Mouse (Mus musculus) spleen, adult 10 weeks (tissue): Measurements from ENCODE around the gene Ucn2. TPM values are rescaled to one million over a fixed set of nuclear protein-coding genes. Genes with fewer than 3 reads are reported as not detected.

Experiments
- polyA plus RNA-seq: library from polyadenylated mRNA; stranded (reverse); fragments of 350-450 nt; fragmentation: Illumina TruSeq; extraction: RNeasy Lipid Tissue Mini Kit (QIAGEN cat#74804); gene quantifications from one replicate; pipeline ENCODE4 v1.2.3, GENCODE M21; 2015; ENCODE audit warnings: low replicate concordance; ENCODE audit not compliant: insufficient read depth

The Ucn2 gene
- polyA plus RNA-seq = 1.2 TPM

DNA sequence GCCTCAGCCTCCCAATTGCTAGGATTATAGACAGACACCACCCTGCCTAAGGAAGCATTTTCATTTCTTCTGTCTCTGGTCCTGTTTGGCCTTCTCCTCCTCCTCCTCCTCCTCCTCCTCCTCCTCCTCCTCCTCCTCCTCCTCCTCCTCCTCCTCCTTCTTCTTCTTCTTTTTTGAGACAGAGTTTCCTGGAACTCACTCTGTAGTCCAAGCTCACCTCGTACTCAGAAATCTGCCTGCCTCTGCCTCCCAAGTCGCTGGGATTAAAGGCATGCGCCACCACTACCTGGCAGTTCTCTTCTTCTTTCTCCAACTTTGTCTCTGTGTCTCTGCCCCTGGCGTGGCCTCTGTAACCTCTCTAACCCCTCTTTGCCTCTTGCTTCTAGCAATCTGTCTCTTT, at the start of gene Ucn2:
Gene Ucn2, plus strand, starts transcription at position 301 of the 400 bp plus-strand sequence.

DNA sequence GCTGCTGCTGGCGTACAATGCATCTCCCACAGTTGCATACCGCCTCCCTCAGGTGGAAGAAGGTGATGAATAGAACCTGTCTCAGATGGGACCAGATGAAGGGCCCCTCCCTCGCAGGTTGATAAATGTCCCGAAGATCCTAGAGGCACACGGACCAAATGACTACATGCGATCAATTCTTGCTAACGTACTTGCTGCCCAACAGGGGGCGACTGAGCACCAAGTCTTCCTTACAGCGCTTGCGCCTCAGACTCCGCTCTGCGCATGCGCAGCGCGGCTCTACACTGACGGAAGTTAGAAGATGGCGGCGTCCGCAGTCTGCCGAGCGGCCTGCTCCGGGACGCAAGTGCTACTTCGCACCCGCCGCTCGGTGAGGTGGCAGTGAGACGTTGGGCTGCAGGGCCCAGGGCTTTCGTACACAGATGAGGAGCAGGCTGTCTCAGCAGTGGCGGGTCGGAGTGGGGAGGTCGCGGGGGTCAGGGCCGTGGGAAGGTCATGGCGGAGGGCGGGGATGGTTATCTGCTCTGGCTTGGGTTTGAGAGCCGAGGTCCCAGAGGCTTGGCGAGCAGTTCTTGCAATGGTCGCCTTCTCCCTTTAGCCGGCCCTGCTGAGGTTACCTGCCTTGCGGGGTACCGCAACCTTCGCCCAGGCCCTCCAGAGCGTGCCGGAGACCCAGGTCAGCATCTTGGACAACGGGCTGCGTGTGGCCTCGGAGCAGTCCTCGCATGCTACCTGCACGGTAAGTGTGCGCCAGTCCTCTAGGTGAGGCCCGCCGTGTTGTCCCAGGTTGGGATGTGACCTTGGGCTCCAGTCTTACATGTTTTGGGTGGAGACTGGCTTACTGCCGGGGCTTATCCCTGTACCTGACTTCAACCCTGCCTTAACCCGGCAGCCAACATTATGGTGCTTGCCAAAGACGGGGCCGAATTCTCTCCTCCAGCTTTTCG, 49.1 kb upstream of the Ucn2 start, which contains the start of gene Uqcrc1:
Gene Uqcrc1, plus strand, starts transcription at position 216 of the 947 bp plus-strand sequence.

DNA sequence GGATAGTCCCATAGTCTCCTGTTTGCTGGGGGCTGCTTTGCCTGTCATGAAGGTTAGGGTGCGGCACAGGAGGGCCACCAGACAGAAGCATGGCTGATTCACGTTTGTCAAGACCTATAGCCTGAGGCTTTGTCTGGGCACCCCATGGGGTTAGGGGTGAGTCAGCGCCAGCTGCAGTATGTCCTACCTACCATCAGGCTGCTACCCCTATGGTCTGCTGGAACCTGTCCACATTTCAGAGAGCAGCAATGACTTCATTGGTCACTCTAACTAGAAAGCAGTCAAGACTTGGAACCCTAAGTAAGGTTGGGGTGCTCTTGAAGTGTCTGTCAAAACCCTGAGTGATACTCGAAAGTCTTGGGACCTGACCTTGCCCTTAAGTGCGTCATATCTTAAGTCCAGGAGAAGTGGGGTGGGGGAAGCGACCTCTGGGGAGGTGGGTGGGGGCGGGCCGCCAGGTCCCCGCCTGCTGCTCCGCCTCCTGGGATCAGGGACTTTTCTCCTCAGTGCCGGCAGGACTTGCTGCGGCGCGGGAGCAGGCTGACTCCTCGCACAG, 32.7 kb upstream of the Ucn2 start, which contains the start of gene Col7a1:
Gene Col7a1, plus strand, starts transcription at position 506 of the 556 bp plus-strand sequence.

DNA sequence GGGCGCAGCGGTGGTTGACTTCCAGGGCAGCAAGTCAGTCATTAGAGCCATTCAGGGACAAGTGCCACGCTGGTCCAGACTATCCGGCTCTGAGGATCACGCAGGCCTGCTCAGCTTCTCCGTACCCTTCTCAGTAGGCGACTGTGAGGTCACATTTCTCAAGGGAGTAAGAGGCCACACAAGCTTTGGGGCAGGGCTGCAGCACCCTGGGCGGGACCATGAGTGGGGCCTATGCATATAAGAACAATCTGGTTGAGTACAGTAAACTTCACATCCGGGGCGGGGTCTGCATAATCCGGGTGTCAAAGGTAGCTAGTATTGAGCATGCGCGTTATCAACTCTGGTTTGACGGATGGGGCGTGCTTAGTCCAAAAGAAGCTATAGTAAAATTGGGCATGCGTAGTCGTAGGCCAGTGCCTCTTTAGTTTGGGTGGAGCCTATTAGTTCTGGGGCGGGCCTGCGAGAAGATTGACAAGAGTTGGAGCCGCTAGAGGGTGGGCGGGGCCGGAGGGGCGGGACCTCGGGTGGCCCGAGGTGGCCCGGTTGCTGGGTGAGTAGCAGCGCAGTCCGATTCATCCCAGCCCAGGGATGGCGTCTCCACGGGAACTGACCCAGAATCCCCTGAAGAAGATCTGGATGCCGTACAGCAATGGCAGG, 5.7 kb downstream of the Ucn2 start, which contains the start of gene Pfkfb4:
Gene Pfkfb4, plus strand, starts transcription at position 351 of the 657 bp plus-strand sequence.

Other genes with a start within 250 kb of the Ucn2 start
- gene Ip6k2, start 202.2 kb upstream of the Ucn2 start, polyA plus RNA-seq = 77.0 TPM
- gene Nckipsd, start 177.6 kb upstream of the Ucn2 start, polyA plus RNA-seq = 8.2 TPM
- 0.04 TPM for gene Celsr3, start 159.7 kb upstream of the Ucn2 start, polyA plus RNA-seq
- 6.4 TPM for gene Slc26a6, start 132.7 kb upstream of the Ucn2 start, polyA plus RNA-seq
- not detected for gene Tmem89, start 71.4 kb upstream of the Ucn2 start, polyA plus RNA-seq
- gene Uqcrc1, start 49.4 kb upstream of the Ucn2 start, polyA plus RNA-seq = 139 TPM
- gene Col7a1, start 32.4 kb upstream of the Ucn2 start, polyA plus RNA-seq = 13.0 TPM
- gene Pfkfb4, start 5.8 kb downstream of the Ucn2 start, polyA plus RNA-seq = 11.2 TPM
- 1,299 TPM for gene Shisa5, start 52.6 kb downstream of the Ucn2 start, polyA plus RNA-seq
- 5.6 TPM for gene Trex1, start 73.7 kb downstream of the Ucn2 start, polyA plus RNA-seq
- gene Atrip, start 88.1 kb downstream of the Ucn2 start, polyA plus RNA-seq = 11.2 TPM
- gene Ccdc51, start 96.5 kb downstream of the Ucn2 start, polyA plus RNA-seq = 5.3 TPM
- 476 TPM for gene Tma7, start 96.6 kb downstream of the Ucn2 start, polyA plus RNA-seq
- gene Plxnb1, start 109.4 kb downstream of the Ucn2 start, polyA plus RNA-seq = 5.2 TPM
- gene Fbxw21, start 176.0 kb downstream of the Ucn2 start, polyA plus RNA-seq = not detected
- 1.9 TPM for gene Fbxw13, start 210.0 kb downstream of the Ucn2 start, polyA plus RNA-seq
- not detected for gene Fbxw20, start 248.7 kb downstream of the Ucn2 start, polyA plus RNA-seq